Mouse (Mus musculus) stomach, postnatal 0 days (tissue): ENCODE measurements at regions not wholly inside any gene's neighbourhood (a gene's known extent, or its start where the extent isn't known, plus 50 kb on each side); places are given as distances from the start of the nearest gene placed in this dataset.

Experiments
- CTCF ChIP-seq: IDR thresholded peaks from 2 replicates; pipeline ENCODE4 v1.5.1; 2016; ENCODE audit warnings: antibody characterized with exemption, low read depth, mild to moderate bottlenecking, moderate library complexity
- EP300 ChIP-seq: optimal IDR thresholded peaks from 2 replicates; pipeline ENCODE3; 2016; ENCODE audit warnings: antibody characterized with exemption

DNA sequence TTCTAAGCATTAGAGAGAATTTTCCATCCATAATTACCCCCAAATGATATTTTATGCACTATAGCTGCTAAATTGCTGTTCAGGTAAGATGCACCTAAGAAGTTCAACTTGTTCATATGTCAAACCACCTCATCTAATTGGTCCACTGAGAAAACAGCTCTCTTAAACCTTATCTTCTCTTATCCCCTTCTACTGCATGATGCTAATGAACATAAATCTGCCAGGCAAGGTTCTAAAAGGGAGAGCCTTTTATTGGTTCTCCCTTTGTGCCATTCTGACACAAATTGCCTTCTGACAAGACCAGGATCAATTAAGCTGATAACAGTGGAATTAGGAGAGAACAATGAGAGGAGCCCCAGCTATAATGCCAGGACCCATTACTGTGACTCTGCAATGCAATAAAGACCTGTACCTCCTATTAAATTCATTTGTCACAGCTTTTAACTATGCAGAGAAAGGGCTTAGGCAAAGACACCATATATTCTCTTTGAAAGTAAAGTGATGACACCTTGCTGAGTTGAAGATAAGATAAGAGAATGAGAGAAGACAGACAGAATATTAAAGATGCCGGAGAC lies 451.4 kb upstream of the Zfp960 start:
- no peak for TF ChIP-seq CTCF
- TF ChIP-seq EP300, result no peak
